Mouse (Mus musculus) lung, postnatal 36 days (tissue): ENCODE measurements around the gene Krt27.
A peak's percentile ranks its signal among the peaks of the same experiment; 100 is the strongest.

Source experiments
- DNase-seq: peaks from one replicate; pipeline ENCODE4 v3.0.0; 2022; ENCODE audit warnings: mixed read lengths

The Krt27 gene

DNA sequence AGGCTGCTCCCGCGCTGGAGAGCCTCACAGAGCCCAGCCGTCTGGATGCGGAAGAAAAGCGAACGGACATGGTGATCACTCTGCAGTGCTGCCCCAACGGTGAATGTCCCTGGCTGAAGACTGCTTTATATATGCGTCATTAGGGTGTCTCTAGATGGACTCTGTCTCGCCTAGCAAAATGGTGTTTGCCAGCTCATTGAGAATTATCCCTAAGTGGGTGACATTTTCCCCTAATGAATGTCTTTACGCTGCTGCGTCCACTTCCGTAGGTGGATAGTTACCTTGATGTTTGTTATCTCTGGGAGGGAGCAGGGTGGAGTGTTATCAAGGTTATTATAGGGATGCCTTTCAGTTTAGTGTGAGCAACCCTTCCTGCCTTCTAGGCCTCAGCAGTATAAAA is at the start of gene Krt27:
Krt27 (minus strand) TSS at position 101 of the 400 bp plus-strand sequence.
- no peak for DNase-seq

DNA sequence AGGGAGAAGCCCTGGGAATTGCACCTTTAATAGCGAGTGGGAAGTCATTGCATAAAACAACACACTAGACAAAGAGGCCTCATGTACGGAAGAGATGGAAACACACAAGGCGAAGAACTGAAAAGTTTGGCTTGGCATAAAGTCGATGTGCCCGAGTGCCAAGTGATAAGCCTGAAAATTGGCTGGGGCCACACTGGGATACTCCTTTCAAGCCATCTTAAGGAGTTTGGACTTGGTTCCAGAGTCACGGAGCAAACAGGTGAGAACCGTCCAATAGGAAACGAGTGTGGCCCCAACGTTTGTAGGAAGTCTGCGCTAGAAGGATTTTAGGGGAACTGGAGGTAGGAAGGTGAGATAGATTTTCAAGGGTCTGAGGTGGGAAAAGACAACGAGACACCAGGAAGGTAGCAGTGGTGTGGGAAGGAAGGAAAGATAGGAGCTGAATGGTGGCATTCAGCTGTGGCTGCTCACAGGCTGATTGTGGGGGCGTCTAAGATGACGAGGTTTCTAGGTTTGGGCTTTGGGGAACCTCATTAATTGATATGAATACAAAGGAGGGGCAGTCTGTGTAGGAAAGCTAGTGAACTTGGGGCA is 49.1 kb upstream of the Krt27 start:
- no peak for DNase-seq

DNA sequence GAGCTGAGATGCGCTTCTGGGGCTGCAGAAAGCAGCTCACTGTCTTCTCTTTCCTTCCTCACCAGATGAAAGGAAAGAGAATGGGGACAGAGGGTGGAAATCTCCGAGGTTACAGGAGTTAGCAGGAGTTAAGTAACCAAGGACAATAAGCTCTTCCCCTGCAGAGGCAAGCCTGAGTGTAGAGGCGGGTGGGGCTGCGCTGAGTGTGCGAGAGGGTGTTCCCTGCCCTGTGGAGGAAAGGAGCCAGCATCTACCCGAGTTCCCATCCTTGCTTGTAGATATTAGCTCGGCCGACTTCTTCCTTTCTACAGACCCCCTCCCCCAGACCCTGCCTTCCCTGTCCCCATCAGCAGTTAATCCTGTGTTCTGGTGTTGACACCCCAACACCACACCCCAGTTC is 47.9 kb upstream of the Krt27 start:
- DNase-seq = no peak

DNA sequence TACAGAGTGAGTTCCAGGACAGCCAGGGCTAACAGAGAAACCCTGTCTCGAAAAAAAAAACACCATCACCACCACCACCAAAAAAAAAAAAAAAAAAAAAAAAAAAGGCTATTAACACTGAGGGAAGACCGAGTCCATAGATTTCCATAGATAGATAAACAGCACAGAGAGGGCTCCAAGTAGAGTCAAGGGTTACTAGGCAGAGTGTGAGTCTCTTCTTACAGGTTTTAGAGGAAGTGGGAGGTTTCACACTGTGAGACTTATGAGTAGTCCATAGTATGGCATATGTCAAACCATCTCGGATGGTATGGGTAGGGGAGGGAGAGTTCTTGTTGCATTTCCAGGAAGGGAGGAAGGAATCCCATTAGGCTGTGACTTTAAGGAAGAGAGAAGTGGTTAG is 47.2 kb upstream of the Krt27 start:
- DNase-seq = no peak

DNA sequence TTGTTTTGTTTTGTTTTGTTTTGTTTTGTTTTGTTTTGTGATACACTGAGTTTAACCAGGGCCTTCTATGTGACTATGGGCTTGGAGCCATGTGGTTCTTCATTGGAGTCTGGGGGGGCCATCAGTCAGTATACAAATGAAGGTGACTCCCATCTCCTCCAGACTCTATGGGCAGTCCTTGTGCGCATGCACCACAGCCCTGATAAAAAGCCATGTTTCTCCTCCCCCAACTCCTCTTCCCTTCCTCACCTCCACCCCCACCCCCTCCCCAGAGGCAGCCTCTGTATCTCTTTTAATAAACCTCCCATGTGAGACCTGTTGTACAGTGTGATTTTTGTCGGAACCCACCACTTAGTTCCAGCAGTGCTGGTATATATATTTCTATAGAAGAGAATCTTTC is 45.8 kb upstream of the Krt27 start:
- no peak for DNase-seq

DNA sequence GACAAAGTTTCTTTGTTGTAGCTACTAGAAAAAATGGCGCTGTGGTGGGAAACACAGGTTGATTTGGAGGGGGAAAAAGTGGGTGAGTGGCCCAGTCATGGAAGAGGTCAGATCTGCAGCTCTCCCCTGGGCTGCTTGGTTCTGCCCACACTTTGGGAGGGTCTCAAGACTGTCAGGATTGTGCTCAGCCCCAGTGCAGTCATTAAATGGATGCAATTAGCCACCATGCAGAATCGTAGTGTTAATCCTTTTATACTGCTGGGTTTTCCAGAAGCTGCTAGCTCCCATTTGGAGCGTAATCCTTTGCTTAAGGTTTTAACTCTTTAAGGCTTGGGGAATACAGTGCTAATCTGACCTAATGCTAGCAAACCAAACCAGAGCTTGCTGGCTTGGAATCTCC is 45.1 kb upstream of the Krt27 start:
- DNase-seq = no peak

DNA sequence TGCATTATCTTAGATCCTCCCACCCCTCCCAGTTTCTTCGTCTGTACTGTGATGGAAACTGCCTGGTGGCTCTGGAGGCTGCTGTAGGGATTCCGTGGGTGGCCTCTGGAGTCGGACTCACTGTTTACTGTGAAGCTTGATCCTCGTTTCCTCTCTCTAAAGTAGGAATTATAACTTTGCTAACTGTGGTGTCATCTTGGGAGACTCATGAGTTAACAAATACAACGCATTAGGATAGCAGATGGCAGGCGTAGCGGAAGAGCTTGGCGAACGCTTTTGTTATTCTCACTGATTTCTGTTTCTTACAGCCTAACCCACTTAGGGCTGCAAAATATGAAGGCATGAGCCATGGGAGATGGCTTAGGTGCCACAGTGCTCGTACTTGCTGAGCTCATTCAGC is 41.6 kb upstream of the Krt27 start:
- DNase-seq = no peak

DNA sequence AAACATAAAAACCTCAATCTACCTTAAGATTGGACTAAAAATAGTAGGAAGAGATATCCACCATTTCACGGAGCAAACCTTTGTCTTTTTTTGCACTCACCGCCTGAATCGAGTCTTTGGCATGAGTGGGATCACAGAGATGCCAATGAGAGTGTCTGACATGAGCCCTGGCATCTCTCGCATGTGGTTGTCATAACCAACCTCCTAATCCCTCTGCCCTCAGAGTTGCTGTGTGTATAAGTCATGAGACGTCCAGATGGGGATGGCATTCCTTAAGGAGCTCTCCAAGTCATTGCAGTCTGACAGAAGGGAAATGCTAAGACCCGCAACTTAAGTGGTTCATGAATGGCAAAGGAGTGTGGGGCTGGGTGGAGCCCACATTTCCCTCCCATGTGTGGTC is 40.5 kb upstream of the Krt27 start:
- DNase-seq = no peak

DNA sequence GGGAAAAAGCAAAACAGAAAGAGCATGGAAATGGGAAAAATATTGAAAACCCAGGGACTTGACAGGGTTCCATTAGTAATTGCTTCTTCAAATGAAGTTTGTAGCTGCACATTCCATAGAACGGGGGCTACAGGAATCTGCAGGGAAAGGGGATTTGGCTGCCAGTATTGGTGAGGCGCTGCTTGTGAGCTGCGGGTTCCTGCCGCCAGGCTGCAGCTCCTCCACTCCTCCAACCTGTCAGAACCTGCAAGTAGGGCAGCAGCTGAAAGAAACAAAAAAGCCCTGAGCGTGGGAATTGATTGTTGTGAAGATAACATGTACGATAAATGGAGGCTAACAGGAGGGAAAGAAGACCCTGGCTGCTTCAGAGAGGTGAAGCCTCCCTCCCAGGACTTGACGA is 40.0 kb upstream of the Krt27 start:
- DNase-seq = no peak

DNA sequence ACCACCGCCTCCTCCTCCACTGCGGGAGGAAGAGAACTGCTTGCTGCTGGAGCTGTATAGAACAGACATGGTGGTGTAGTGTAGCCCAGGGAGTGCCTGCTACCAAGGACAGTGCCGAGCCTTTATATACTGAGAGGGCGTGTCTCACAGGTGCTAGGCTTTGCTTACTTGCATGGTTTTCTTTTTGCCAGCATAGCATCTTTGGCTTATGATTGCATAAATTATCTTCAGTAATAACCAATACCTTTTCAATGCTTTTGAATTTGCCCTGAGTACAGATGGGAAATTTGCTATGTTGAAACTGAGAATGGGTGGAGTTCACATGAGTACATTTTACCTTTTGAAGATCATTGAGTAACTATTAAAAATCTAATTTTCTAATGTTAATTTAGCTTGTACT is 38.4 kb upstream of the Krt27 start, which contains the start of gene Krt10:
Krt10 (minus strand) TSS at position 101 of the 400 bp plus-strand sequence.
- DNase-seq = no peak

DNA sequence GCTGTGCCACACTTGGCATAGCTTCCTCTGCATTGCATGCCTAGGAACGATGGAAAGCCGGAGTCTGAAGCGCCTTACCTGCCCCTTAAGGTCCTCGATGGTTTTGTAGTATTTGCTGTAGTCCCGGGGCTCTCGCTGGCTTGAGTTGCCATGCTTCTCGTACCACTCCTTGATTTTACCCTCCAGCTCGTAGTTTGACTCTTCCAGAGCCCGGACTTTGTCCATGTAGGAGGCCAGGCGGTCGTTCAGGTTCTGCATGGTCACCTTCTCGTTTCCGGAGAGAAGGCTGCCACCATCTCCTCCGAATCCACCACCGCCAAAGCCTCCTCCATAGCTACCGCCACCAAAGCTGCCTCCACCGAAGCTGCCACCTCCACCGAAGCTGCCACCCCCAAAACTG is 37.8 kb upstream of the Krt27 start:
- no peak for DNase-seq

DNA sequence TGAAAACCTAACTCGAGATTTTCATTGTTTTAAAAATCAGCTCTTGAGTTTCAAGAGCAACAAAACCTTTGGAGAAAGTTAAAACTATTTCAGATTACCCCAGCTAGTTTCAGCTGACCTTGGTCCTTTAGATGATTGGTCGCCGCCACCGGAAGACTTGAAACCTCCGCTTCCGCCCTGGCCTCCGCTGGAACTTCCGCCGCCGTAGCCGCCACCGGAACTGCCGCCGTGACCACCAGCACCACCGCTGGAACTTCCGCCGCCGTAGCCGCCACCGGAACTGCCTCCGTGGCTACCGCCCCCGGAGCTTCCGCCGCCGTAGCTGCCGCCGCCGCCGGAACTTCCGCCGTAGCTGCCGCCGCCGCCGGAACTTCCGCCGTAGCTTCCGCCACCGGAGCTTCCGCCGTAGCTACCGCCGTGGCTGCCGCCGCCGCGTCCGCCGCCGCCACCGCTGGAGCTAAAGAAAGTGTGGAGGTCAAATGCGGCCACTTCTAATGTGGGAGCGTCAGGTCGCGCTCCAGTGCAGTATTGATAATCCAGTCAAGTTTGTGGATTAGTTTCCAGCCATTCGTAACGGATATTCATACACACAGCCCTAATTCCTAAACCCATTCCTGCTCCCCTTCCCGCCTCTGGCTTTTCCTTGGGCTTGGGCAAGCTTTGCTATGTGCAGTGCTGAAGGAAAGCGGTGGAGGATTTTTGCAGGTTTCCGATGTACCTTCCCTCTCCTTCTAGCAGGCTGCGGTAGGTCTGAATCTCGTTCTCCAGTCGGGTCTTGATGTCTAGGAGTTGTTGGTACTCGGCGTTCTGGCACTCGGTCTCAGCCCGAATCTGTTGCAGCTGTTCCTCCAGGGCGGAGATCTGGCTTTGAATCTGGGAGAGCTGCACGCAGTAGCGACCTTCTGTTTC is 35.2 kb upstream of the Krt27 start:
- peak; percentile 93 for DNase-seq

DNA sequence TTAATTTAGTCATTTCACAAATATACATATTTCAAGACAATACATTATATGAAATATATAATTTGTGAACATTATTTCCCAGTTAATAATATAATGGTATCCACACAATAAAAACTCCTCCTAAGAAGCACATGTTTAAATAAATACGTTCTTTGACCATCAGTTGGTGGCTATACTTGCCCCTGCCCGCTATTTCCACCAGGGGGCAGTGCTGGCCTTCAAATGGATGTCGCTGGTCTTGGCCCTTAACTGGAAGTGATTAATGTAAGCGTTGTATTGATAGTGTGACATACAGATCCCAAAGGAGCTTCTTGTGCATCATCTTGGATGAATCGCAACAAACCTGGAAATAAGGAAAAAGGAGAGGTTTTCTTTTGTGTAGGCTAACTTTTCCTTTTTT is 28.7 kb upstream of the Krt27 start:
- DNase-seq = peak; percentile 83

DNA sequence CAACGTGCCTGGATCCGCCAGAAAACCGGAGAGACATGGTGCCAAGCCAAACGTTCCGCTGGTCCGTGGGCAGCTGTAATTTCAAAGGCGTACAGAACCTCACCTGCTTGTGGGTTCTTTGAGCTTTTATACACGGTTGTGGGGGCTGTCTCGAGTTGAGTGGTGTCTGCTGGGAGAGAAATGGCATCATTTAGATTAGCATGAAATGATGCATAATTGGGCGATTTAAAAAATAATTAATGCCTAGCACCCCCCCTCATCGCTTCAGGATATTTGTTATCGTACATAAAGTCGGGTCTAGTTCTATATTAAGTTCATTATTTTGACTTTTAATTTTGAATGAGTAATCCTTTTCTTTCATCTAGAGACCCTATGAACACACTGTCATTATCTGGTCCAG is 23.9 kb upstream of the Krt27 start, which contains the start of gene Krt28:
Krt28 (minus strand) TSS at position 101 of the 400 bp plus-strand sequence.
- DNase-seq = no peak

DNA sequence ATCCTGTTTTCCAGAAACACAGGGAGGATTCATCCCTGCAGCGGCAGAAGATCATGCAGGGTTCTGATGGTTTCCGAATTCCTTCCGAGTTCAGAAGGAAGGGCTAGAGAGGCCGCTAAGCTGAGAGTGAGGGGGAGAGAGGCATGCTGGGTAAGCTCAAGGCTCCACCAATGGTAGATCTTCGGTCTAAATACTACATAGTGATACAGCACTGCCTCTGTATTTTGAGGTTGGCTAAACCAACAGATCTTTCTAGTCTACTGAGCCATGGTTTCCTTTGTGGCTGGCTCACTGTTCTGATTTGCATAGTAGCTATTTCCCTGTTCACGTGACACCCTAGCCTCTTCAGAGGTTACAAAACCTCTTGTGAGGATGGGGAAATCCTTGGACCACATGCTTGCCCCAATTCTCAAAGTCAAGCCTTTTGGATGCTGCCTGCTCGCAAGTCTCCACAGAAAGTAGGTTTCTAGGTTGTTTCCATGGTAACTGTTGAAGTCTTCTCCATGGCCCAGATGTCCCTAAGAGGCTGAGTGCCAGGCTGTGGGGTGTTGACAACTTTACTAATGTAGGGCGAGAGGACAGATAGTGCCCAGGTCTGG is 19.0 kb upstream of the Krt27 start:
- peak; percentile 31 for DNase-seq

DNA sequence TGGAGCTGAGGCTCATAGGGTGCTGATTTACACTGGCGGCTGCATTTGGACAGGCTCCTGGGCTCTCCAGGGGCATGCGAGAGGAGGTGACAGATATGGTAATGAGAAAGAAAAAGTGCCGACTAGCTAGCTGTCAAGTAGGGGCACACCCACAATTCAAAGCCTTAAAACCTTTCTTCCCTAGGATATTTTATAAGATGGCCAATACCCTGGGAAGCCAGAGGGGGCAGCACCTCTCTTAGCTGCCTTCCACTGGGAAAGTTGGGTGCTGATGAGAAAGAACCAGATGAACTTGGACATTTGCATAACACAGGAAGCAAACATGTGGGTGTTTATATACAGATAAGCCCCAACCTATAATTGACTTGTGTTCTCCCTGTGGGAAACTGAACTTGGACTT is 18.3 kb upstream of the Krt27 start:
- DNase-seq = peak; percentile 2

DNA sequence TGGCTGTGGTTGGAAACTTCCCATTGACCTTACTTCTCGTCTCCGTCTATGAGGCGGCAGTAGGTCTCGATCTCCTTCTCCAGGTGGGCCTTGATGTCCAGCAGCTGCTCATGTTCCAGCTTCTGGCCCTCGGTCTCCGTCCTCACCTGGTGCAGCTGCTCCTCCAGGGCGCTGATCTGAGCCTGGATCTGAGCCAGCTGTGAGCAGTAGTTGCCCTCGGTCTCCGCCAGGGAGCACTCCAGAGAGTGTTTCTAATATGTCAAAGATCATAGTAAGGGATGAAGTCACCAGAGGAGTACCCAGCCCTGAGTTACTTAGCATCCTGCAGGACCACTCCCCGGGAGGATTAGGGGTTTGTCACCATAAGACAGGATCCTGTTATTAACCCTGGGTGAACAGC is 15.9 kb upstream of the Krt27 start:
- DNase-seq = peak; percentile 3

DNA sequence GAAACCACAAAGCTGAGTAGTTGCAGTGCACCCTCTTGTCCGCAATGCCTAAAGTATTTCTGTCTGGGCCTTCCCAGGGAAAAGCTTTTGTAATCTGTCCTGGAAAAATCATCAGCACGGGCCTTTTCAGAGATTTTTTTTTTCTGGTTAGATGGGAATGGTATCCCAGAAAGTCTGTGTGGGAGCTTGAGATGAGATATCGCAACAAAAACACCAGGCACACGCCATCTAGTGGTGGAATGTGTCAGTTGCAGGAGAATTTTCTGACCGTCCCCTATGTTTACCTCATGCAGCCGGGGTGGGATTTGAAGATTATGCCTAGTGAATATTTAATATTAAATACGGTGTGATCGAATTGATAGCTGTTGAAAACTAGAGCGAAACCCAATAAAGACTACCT is 13.5 kb upstream of the Krt27 start:
- peak; percentile 48 for DNase-seq

DNA sequence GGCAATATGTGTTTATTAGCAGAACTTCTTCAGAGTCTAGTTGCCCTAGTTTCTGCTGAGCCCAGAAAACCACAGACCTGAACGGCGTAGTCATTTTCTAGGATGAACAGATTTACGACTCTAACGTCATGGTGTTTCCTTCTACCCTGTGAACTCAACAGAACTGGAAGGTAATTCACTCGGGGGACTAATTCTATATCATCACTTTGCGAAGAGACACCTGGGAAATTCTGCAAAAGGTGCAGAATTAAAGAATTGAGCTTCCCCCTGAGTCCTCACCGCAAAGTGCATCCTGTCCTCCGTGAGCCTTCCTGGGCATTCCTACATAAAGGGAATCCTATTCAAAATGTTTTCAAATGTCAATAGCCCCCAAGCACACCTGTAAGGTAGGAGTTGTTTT is 10.5 kb upstream of the Krt27 start:
- no peak for DNase-seq

DNA sequence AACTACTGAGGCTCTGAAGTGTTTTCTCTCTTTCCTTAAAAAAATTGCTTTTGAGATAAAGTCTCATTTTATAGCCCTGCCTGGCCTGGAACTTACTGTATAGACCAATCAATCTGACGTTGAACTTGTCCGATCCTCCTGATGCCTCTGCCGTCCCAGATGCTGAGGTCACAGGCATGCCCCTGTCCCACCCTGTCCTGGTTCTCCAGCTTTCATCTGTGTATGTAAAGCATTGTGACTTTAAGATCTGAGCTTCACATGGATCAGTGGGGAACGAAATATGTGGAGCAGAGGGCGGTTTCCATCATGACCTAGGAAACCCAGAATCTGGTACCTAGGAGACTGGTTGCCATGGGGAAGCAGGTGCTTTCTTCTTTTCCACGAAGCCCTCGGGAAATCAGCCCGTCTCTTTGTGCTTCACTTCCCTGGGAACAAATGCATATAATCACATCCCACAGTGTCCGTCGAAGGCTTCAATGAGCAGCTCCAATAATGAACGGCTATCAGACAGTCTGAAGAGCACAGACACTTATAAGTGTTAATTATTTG is 11.5 kb downstream of the Krt27 start:
- no peak for DNase-seq

DNA sequence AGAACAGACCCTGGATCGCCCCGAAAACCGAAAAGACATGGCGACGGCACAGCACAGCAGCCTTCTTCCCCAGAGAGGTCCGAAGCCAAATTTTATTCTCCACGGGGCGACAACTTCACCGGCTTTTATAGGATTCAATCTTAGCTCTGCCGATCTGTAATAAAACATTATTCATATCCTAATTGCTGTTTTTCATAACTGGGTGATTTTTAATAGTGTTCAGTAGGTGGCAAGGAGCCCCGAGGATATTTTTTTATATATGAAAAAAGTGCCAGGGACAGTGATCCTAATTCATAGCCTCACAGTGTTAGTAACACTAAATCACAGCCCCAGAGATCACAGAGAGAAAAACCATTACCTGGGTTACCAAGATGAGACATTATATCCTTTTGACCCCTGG is 13.0 kb downstream of the Krt27 start, which contains the start of gene Krt26:
Krt26 (minus strand) TSS at position 101 of the 400 bp plus-strand sequence.
- DNase-seq = no peak

DNA sequence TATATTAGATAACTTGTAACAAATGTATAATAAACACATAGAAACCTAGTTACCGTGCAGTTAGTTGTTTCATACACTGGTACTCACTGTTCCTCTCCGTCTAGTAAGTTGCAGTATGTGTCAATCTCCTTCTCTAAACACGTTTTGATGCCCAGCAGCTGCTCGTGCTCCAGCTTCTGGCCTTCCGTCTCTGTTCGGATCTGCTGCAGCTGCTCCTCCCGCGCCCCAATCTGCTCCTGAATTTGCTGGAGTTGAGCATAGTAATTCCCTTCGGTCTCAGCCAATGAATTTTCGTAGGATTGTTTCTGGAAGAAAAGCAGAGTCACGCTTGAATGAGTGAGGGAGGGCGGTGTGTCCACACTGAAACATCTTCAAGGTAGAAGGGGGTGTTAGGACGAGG is 17.5 kb downstream of the Krt27 start:
- DNase-seq = no peak

DNA sequence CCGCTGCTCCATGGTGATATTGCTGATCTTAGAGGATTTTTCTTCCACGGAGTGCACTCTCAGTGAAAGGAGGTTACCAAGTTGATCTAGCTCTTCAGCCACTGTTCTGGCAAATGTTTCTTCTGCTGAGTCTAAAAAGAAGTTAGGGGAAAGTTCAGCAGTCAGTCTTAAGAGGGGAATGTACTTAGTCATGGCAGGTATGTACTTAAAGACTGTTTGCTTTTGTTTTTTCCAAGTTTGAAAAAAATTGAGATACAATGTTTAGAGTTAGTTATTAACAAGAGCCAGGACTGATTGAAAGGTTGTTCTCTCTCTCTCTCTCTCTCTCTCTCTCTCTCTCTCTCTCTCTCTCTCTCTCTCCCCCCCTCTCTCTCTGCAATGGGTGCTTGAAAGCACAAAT is 21.2 kb downstream of the Krt27 start:
- peak; percentile 2 for DNase-seq

DNA sequence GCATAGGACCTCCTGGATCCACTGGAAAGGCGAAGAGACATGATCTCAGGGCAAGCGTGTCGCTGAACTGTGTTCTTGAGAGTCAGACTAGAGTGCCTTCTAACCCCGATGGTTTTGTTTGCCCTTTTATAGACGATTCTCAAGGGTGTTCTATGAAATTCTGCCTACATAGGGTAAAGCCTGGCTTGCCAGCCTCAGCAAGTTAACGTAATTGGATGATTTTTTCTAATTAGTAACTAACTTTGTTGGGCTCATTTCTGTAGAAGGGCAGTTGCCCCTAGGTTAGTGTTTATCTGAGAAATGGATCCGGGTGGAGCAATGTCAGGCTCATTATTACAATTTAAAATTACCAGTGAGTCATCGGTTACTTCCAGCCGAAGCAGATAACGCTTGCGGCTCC is 28.1 kb downstream of the Krt27 start, which contains the start of gene Krt25:
Krt25 (minus strand) TSS at position 101 of the 400 bp plus-strand sequence.
- no peak for DNase-seq
